Mouse (Mus musculus) MEL (cell line): ENCODE results near the gene Pfkm. TPM values are rescaled to one million over a fixed set of nuclear protein-coding genes. Genes with fewer than 3 reads are reported as not detected.

Source experiments
- DNase-seq: peaks from one replicate; pipeline ENCODE4 v3.0.0; 2011; ENCODE audit warnings: low read depth, low spot score
- H3K27ac ChIP-seq: 2 replicates; pipeline ENCODE4 v1.5.1; 2012; ENCODE audit warnings: low read depth, mild to moderate bottlenecking, control low read depth, low read length, moderate library complexity; ENCODE audit not compliant: control insufficient read depth
- H3K27me3 ChIP-seq, 2 experiments: fragments of 150-350 bp in 1 of 2; sonication (generic) in 1 of 2; 2 replicates each; pipeline ENCODE4 v1.6.1; 2012; ENCODE audit warnings: low read length in 2 of 2, mild to moderate bottlenecking in 2 of 2, improper control_type of control experiment in 1 of 2, moderate library complexity in 1 of 2; ENCODE audit not compliant: insufficient read depth in 2 of 2, control insufficient read depth in 1 of 2
- H3K36me3 ChIP-seq, 2 experiments: 2 replicates each; pipeline ENCODE4 v1.6.1; 2012 to 2014; ENCODE audit warnings: low read length in 2 of 2, improper control_type of control experiment in 1 of 2, inconsistent platforms in 1 of 2, mild to moderate bottlenecking in 1 of 2; ENCODE audit not compliant: insufficient read depth in 2 of 2, control insufficient read depth in 1 of 2
- H3K4me1 ChIP-seq, 2 experiments: fragments of 150-350 bp in 1 of 2; sonication (generic) in 1 of 2; 2 replicates each; pipeline ENCODE4 v1.6.1; 2012; ENCODE audit warnings: low read length in 2 of 2, improper control_type of control experiment in 1 of 2, mild to moderate bottlenecking in 1 of 2; ENCODE audit not compliant: insufficient read depth in 2 of 2, control insufficient read depth in 1 of 2
- H3K4me3 ChIP-seq, 2 experiments: fragments of 150-350 bp in 1 of 2; sonication (generic) in 1 of 2; 2 replicates each; pipeline ENCODE4 v1.5.1; 2012; ENCODE audit warnings: low read depth in 2 of 2, low read length in 2 of 2, mild to moderate bottlenecking in 2 of 2, moderate library complexity in 2 of 2, control low read depth in 1 of 2, improper control_type of control experiment in 1 of 2; ENCODE audit not compliant: control insufficient read depth in 1 of 2, insufficient read depth in 1 of 2
- H3K79me2 ChIP-seq: 2 replicates; pipeline ENCODE4 v1.6.1; 2012; ENCODE audit warnings: mild to moderate bottlenecking, low read length, moderate library complexity; ENCODE audit not compliant: control insufficient read depth, poor library complexity, insufficient read depth
- H3K9ac ChIP-seq: 2 replicates; pipeline ENCODE4 v1.6.1; 2012; ENCODE audit warnings: low read depth, mild to moderate bottlenecking, control low read depth, low read length, moderate library complexity; ENCODE audit not compliant: control insufficient read depth, poor library complexity, severe bottlenecking
- H3K9me3 ChIP-seq: fragments of 150-350 bp; sonication (generic); replicated peaks from 2 replicates; pipeline ENCODE4 v1.6.1; 2012; ENCODE audit warnings: mild to moderate bottlenecking, low read length, improper control_type of control experiment, moderate library complexity; ENCODE audit not compliant: insufficient read depth
- BHLHE40 ChIP-seq: IDR thresholded peaks from 2 replicates; pipeline ENCODE4 v1.6.1; 2012; ENCODE audit warnings: low read depth, mild to moderate bottlenecking, inconsistent platforms, low read length, improper control_type of control experiment, borderline replicate concordance
- CHD2 ChIP-seq: IDR thresholded peaks from 2 replicates; pipeline ENCODE4 v1.6.1; 2011; ENCODE audit warnings: low read length, improper control_type of control experiment
- CTCF ChIP-seq, 3 experiments: IDR thresholded peaks in 2 of 3; conservative IDR thresholded peaks in 1 of 3; 2 replicates each; pipeline ENCODE4 v1.5.1; 2011 to 2012; ENCODE audit warnings: low read length in 3 of 3, low read depth in 2 of 3, mild to moderate bottlenecking in 2 of 3, improper control_type of control experiment in 1 of 3, inconsistent platforms in 1 of 3, mixed read lengths in 1 of 3, moderate library complexity in 1 of 3; ENCODE audit not compliant: control insufficient read depth in 1 of 3, insufficient read depth in 1 of 3, poor library complexity in 1 of 3, severe bottlenecking in 1 of 3
- E2F4 ChIP-seq: IDR thresholded peaks from 2 replicates; pipeline ENCODE4 v1.6.1; 2011; ENCODE audit warnings: low read depth, low read length, improper control_type of control experiment, borderline replicate concordance
- ELF1 ChIP-seq: IDR thresholded peaks from 2 replicates; pipeline ENCODE4 v1.6.1; 2014; ENCODE audit warnings: low read depth, mild to moderate bottlenecking, inconsistent platforms, low read length, improper control_type of control experiment, moderate library complexity
- EP300 ChIP-seq, 2 experiments: IDR thresholded peaks; 2 replicates each; pipeline ENCODE4 v1.6.1; 2011; ENCODE audit warnings: improper control_type of control experiment in 2 of 2, low read length in 2 of 2, low read depth in 1 of 2, mild to moderate bottlenecking in 1 of 2
- ETS1 ChIP-seq: IDR thresholded peaks from 2 replicates; pipeline ENCODE4 v1.6.1; 2012; ENCODE audit warnings: low read depth, mild to moderate bottlenecking, inconsistent platforms, low read length, improper control_type of control experiment, moderate library complexity
- HCFC1 ChIP-seq: IDR thresholded peaks from 2 replicates; pipeline ENCODE4 v1.6.1; 2012; ENCODE audit warnings: low read depth, mild to moderate bottlenecking, inconsistent platforms, low read length, improper control_type of control experiment, moderate library complexity
- JUND ChIP-seq: IDR thresholded peaks from 2 replicates; pipeline ENCODE4 v1.6.1; 2011; ENCODE audit warnings: low read depth, mild to moderate bottlenecking, improper control_type of control experiment, low read length
- KAT2A ChIP-seq: conservative IDR thresholded peaks from 2 replicates; pipeline ENCODE4 v1.6.1; 2012; ENCODE audit warnings: low read depth, low read length, improper control_type of control experiment, inconsistent platforms
- MAFK ChIP-seq: IDR thresholded peaks from 2 replicates; pipeline ENCODE4 v1.6.1; 2011; ENCODE audit warnings: low read depth, mild to moderate bottlenecking, low read length, improper control_type of control experiment, borderline replicate concordance
- MXI1 ChIP-seq: IDR thresholded peaks from 2 replicates; pipeline ENCODE4 v1.6.1; 2011; ENCODE audit warnings: mild to moderate bottlenecking, low read depth, low read length, improper control_type of control experiment
- POLR2A ChIP-seq, 2 experiments: IDR thresholded peaks; 2 replicates each; pipeline ENCODE4 v1.6.1; 2011 to 2012; ENCODE audit warnings: low read length in 2 of 2, mild to moderate bottlenecking in 2 of 2, control low read depth in 1 of 2, improper control_type of control experiment in 1 of 2, low read depth in 1 of 2, moderate library complexity in 1 of 2; ENCODE audit not compliant: control insufficient read depth in 1 of 2, insufficient read depth in 1 of 2, poor library complexity in 1 of 2
- RCOR1 ChIP-seq: IDR thresholded peaks from 2 replicates; pipeline ENCODE4 v1.6.1; 2012; ENCODE audit warnings: low read depth, mild to moderate bottlenecking, inconsistent platforms, low read length, improper control_type of control experiment
- TBP ChIP-seq: IDR thresholded peaks from 2 replicates; pipeline ENCODE4 v1.8.0; 2011; ENCODE audit warnings: low read depth, low read length, improper control_type of control experiment
- UBTF ChIP-seq: IDR thresholded peaks from 2 replicates; pipeline ENCODE4 v1.6.1; 2012; ENCODE audit warnings: low read depth, mild to moderate bottlenecking, inconsistent platforms, low read length, improper control_type of control experiment, moderate library complexity, borderline replicate concordance; ENCODE audit not compliant: insufficient read depth
- USF1 ChIP-seq: IDR thresholded peaks from 2 replicates; pipeline ENCODE4 v1.6.1; 2014; ENCODE audit warnings: low read depth, mild to moderate bottlenecking, inconsistent platforms, low read length, improper control_type of control experiment, moderate library complexity
- ZKSCAN1 ChIP-seq: IDR thresholded peaks from 2 replicates; pipeline ENCODE4 v1.6.1; 2012; ENCODE audit warnings: low read depth, mild to moderate bottlenecking, inconsistent platforms, low read length, improper control_type of control experiment, moderate library complexity
- ZNF384 ChIP-seq: IDR thresholded peaks from 2 replicates; pipeline ENCODE4 v1.6.1; 2012; ENCODE audit warnings: low read depth, mild to moderate bottlenecking, inconsistent platforms, low read length, improper control_type of control experiment
- polyA plus RNA-seq, 2 experiments: library from polyadenylated mRNA; stranded (reverse) in 1 of 2; unstranded in 1 of 2; fragments of >175 nt in 1 of 2; fragments of >200 nt in 1 of 2; gene quantifications; 2 replicates each; pipeline versions ENCODE4 v1.2.1 to v1.2.4; 2012; ENCODE audit warnings: low replicate concordance in 2 of 2, low read depth in 1 of 2; ENCODE audit not compliant: insufficient read length in 2 of 2, insufficient read depth in 1 of 2, missing spikeins in 1 of 2
- total RNA-seq: library from RNA; depleted of rRNA; stranded (reverse); fragments of 300-350 nt; gene quantifications from 2 replicates; pipeline ENCODE4 v1.2.3, GENCODE M21; 2012

Gene Pfkm
- total and polyA plus RNA-seq, 3 experiments = 125 to 150 TPM; not detected in 1

- peak; percentile 80 for TF ChIP-seq MXI1
Observed at GRCm38 (mm10) chr15:98116287-98116686, 23.9 kb downstream of the Pfkm start (continued).

DNA sequence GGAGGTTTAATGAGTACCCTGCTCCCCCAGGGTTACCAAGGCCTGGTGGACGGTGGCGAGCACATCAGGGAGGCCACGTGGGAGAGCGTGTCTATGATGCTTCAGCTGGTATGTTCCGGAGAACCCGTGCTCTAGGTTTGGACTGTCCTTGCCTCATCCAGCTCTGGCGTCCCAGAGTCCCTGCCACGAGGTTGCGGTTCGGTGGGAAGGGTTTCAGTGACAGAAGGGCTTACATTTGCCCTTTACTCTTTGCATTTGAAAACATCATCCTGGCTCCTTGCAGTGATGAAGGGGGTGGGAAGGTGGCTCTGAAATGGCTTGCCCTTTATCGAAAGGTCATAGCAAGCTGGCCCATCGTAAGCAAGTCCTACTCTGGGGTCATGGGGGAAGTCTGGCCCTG lies 27.0 kb downstream of the Pfkm start:
- DNase-seq = no peak
- H3K36me3 ChIP-seq = peaks cover 19 to 50% of the 10 kb centered on the region in 2 experiments

DNA sequence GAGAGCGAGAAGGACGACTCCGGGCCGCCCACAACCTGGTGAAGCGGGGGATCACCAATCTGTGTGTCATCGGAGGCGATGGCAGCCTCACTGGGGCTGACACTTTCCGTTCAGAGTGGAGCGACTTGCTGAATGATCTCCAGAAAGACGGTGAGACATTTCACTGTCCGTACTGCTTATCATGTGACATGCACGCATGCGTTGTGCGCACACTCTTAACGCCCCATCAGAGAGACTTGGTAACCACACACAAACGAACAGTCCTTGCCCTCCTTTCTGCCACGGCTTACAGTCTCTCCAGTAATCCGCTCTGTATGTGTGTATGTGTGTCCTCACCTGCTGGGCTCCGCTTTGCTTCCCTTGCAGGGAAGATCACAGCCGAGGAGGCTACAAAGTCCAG lies 28.4 kb downstream of the Pfkm start:
- no peaks in the 10 kb centered on the region for H3K9me3 ChIP-seq
- no peak for DNase-seq
- H3K4me1 ChIP-seq = peaks cover 12 to 14% of the 10 kb centered on the region in 2 experiments
- no peaks in the 10 kb centered on the region for H3K79me2 ChIP-seq
- TF ChIP-seq RCOR1 (no peak), TBP (no peak), ETS1 (no peak), USF1 (no peak), MAFK (no peak), EP300 (IDR thresholded peaks at IDR 0.05; ENCODE audit: low read depth in 1 of 2, low read length in 2 of 2) (no peak)
- H3K36me3 ChIP-seq = peaks cover 13 to 52% of the 10 kb centered on the region in 2 experiments
- no peak overlapping the region for H3K9ac ChIP-seq
- no peaks in the 10 kb centered on the region for H3K27me3 ChIP-seq
- no peak overlapping the region for H3K27ac ChIP-seq
- no peak overlapping the region for H3K4me3 ChIP-seq

More for the DNA sequence above, 27.0 kb downstream of the Pfkm start:
- H3K4me1 ChIP-seq = peaks cover 22% of the 10 kb centered on the region in 2 experiments
- no peaks in the 10 kb centered on the region for H3K27me3 ChIP-seq
- no peaks in the 10 kb centered on the region for H3K9me3 ChIP-seq
- H3K9ac ChIP-seq = no peak overlapping the region
- no peaks in the 10 kb centered on the region for H3K79me2 ChIP-seq
- H3K27ac ChIP-seq = no peak overlapping the region
- H3K4me3 ChIP-seq = no peak overlapping the region
- TF ChIP-seq UBTF (no peak), E2F4 (no peak), MAFK (no peak), CTCF (IDR thresholded peaks at IDR 0.05 in 2 of 3, conservative IDR thresholded peaks at IDR 0.05 in 1 of 3; ENCODE audit: control insufficient read depth in 1 of 3, insufficient read depth in 1 of 3, low read depth in 2 of 3, low read length in 3 of 3, poor library complexity in 1 of 3, severe bottlenecking in 1 of 3) (no peak), ELF1 (no peak), HCFC1 (no peak), JUND (no peak), BHLHE40 (no peak), ZNF384 (no peak), POLR2A (IDR thresholded peaks at IDR 0.05; ENCODE audit: control insufficient read depth in 1 of 2, insufficient read depth in 1 of 2, low read depth in 1 of 2, low read length in 2 of 2, poor library complexity in 1 of 2) (no peak), KAT2A (no peak), CHD2 (no peak), ZKSCAN1 (no peak)
